34 mouse cellular contexts compared by ENCODE assay signal in the genomic region with DNA sequence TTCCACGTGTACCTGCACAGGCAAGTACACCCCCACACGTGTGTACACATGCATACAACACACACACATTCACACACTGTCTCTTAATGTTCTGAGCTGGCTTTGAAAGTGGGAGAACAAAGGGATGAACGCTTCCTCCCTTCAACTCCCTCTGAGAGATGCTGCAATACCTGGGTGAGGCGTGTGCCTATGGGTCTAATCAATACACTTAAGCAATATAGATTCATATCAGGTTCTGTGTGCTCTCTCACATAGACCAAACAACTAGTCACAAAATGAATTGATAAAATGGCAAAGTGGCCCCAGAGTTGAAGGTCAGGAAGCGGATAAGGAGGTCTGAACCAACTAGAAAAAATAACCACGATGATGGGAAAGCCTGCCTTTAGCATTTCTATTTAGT.
"Had no signal": no experiment of that assay in that cellular context is flagged by ENCODE, and none has a peak within 500 bp of the region (broad histone marks: within the 10 kb centered on the region; RNA-seq: fewer than 3 reads in every experiment).

No protein-coding gene starts in this region.

- H3K36me3 ChIP-seq: heart, embryonic 10.5 days; heart, embryonic 12.5 days; heart, embryonic 13.5 days; heart, embryonic 15.5 days; hindbrain, embryonic 10.5 days; hindbrain, embryonic 12.5 days; hindbrain, embryonic 13.5 days; hindbrain, embryonic 15.5 days; kidney, embryonic 15.5 days had no signal

- DNase-seq: heart, adult 18-20 months; heart, adult 2 months; heart, postnatal 10 days; heart, postnatal 14 days; heart, postnatal 36 days; heart, postnatal 4 days; kidney, adult 11 months; kidney, adult 18-20 months; kidney, adult 2 months; kidney, adult 8-10 months; kidney, adult 9 months; kidney, postnatal 10 days; kidney, postnatal 14 days; kidney, postnatal 25 days; kidney, postnatal 36 days; kidney, postnatal 4 days; layer of hippocampus, adult 9-11 months; layer of hippocampus, postnatal 36 days had no signal

- H3K4me2 ChIP-seq: heart, embryonic 11.5 days; heart, embryonic 12.5 days; heart, embryonic 13.5 days; heart, embryonic 15.5 days; hindbrain, embryonic 12.5 days; hindbrain, embryonic 13.5 days; hindbrain, embryonic 14.5 days; hindbrain, embryonic 15.5 days; kidney, embryonic 15.5 days had no signal

- H3K27ac ChIP-seq: heart, adult 2 months; heart, embryonic 10.5 days; heart, embryonic 13.5 days; heart, embryonic 15.5 days; hindbrain, embryonic 10.5 days; hindbrain, embryonic 12.5 days; hindbrain, embryonic 13.5 days; hindbrain, embryonic 14.5 days; hindbrain, embryonic 15.5 days; hindbrain, postnatal 0 days; kidney, embryonic 15.5 days; kidney, postnatal 0 days; layer of hippocampus, adult 2 months had no signal

- H3K27me3 ChIP-seq: heart, embryonic 12.5 days; heart, embryonic 13.5 days; heart, embryonic 15.5 days; hindbrain, embryonic 12.5 days; hindbrain, embryonic 13.5 days; hindbrain, embryonic 15.5 days; kidney, embryonic 15.5 days had no signal

- H3K9ac ChIP-seq: heart, embryonic 12.5 days; heart, embryonic 13.5 days; heart, embryonic 15.5 days; hindbrain, embryonic 12.5 days; hindbrain, embryonic 13.5 days; hindbrain, embryonic 14.5 days; hindbrain, embryonic 15.5 days; kidney, embryonic 15.5 days had no signal

- H3K4me1 ChIP-seq: heart, embryonic 10.5 days; heart, embryonic 12.5 days; heart, embryonic 13.5 days; heart, embryonic 15.5 days; hindbrain, embryonic 10.5 days; hindbrain, embryonic 12.5 days; hindbrain, embryonic 13.5 days; hindbrain, embryonic 15.5 days; kidney, embryonic 15.5 days had no signal

- H3K4me3 ChIP-seq: heart, adult 2 months; heart, embryonic 10.5 days; heart, embryonic 12.5 days; heart, embryonic 13.5 days; heart, embryonic 15.5 days; hindbrain, embryonic 10.5 days; hindbrain, embryonic 12.5 days; hindbrain, embryonic 13.5 days; hindbrain, embryonic 15.5 days; kidney, embryonic 15.5 days; layer of hippocampus, adult 2 months had no signal

- ATAC-seq: hindbrain, embryonic 16.5 days; hindbrain, postnatal 0 days; inflammation-experienced regulatory T-cells, adult 6 months had no signal

- H3K9me3 ChIP-seq: heart, embryonic 10.5 days; heart, embryonic 12.5 days; heart, embryonic 13.5 days; heart, embryonic 15.5 days; hindbrain, embryonic 10.5 days; hindbrain, embryonic 12.5 days; hindbrain, embryonic 13.5 days; hindbrain, embryonic 15.5 days; kidney, embryonic 15.5 days had no signal
